Mouse (Mus musculus) frontal cortex, postnatal 36 days (tissue): Measurements from ENCODE around the gene Mip.
A peak's percentile ranks its signal among the peaks of the same experiment; 100 is the strongest.
"Not testable (repeated sequence)": the region's sequence is repeated elsewhere in the genome, so short reads cannot be mapped to it uniquely, and the experiment has no call there.

ENCODE experiments used
- DNase-seq, 2 experiments: peaks; one replicate each; pipeline ENCODE4 v3.0.0; 2022; ENCODE audit warnings: low spot score in 2 of 2

The Mip gene

GRCm38 (mm10) chr10:128211390-128212108 is 14.1 kb upstream of the Mip start, which contains the start of gene Spryd4:
Spryd4 (minus strand) TSS chr10:128211807.
- peak; percentile 86 to 94 for DNase-seq

DNA sequence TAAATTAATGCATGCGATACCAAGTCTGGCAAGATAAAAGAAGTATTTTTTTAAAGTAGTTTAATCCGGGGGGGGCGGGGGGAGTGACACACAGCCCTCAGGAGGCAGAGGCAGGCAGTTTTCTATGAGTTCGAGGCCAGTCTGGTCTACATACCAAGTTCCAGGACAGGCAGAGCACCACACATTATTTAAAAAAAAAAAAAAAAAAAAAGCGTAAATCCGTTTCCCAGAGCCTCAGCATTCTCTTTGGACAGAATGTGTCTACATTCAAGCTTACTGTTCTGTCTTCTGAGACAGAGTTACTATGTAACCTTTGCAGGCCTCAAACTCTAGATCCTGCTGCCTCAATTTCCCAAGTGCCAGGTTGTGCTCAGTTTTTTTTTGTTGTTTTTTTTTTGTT is 13.5 kb upstream of the Mip start:
- no peak for DNase-seq

GRCm38 (mm10) chr10:128212871-128213323 is 12.7 kb upstream of the Mip start:
- DNase-seq = peak; percentile 49 to 65

GRCm38 (mm10) chr10:128214112-128214511 is 11.5 kb upstream of the Mip start:
- not testable (repeated sequence) for DNase-seq

GRCm38 (mm10) chr10:128214981-128215380 is 10.7 kb upstream of the Mip start:
- DNase-seq = no peak

- DNase-seq = no peak
Measured at GRCm38 (mm10) chr10:128218387-128219117, 7.1 kb upstream of the Mip start.

- no peak for DNase-seq
Measured at GRCm38 (mm10) chr10:128221533-128222286, 3.9 kb upstream of the Mip start.

GRCm38 (mm10) chr10:128225064-128225463 is 574 bp upstream of the Mip start:
- no peak for DNase-seq

DNA sequence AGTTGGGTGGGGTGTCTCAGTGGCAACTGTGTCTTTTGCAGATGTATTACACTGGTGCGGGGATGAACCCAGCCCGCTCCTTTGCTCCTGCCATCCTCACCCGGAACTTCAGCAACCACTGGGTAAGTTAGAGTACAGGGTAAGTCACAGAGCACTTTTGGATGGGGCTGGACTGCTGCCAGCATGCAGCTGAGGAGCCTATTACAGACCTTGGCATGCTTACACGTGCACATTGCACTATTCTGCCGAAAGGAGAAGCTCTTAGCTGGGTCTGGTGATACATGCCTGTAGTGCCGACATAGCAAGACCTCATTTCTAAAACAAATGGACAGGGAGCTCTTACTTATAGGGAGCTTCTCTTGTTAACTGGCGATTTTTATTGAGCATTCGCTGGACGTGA is 2.0 kb downstream of the Mip start:
- no peak for DNase-seq

GRCm38 (mm10) chr10:128228009-128228408 is 2.4 kb downstream of the Mip start:
- no peak for DNase-seq

DNA sequence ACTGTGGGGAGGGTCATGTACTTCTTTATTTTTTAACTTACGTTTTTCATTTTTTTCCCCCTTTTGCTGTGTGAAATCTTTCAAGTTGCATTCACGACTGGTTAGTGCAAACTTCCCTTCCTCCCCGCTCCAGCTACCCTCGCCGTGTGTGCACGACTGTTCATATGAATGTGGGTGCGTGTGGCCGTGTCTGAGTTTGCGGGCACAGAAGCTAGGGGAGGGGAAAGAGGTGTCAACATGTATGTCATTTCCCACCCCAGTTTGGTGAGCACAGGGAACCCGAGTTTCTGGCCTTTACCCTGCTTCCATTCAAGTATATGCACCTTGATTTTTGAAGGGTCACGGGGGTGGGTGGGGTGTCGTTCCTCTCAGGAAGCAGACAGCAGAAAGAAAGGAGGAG is 4.9 kb downstream of the Mip start:
- DNase-seq = no peak

GRCm38 (mm10) chr10:128231146-128231545 is 5.5 kb downstream of the Mip start:
- no peak for DNase-seq

DNA sequence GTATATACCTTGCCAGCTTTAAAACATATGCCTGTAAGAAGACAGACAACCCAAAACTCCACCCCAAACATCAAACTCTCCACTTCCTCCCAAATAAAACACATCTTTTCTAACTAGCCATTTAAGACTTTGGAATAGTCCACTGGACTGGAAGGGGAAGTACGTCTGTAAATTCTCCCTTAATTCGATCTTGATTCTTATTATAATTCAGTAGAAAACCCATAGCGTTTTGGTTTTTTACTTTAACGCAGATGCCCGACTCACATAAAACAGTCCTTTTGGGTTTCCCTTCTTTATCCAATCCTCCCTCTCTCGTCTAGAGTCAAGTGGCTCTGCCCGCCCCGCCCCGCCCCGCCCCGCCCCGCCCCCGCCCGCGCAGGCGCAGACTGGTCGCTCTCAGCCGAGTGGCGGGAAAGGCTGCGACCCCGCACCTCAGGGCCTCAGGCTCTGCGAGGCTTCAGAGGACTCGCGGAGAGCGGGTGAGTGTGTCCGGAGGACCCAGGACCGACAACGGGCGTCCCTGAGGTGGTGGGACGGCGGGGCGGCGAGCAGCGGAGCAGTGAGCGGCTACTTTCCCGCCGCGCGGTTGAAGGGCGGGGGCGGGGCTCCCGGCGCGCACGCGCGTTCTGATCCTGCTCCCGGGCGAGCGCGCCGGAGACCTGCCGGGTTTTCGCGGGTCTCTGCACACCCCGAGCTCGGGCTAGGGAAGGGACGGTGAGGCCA is 6.2 kb downstream of the Mip start, which contains the start of gene Timeless:
Gene Timeless, plus strand, starts transcription at position 369 of the 723 bp plus-strand sequence.
- DNase-seq = peak; percentile 85 to 89

DNA sequence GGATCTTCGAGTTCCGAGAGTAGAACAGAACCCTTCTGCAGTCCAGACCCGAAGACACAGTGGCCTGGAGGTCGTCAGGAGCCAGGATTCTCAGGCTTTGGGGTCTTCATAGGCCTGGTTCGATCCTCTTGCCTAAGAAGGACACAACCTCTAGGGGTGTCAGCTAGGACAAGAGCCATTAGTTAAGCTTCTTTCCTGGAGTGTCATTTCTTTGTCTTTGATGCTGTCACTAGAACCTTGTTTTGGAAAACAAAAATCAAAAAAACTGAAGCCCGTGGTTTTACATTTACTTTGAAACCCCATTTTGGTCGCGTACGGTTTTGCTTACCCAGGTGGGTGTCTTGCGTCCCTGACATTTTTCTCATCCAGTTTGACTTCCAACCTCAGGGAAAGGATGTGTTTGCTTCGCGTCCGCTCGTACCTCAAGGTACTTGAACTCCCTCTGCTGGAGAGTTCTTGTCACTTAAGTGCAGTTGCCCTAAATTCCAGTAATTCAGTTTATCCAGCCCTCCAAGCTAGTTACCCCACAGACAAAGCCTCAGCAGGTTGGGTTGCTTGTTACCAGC is 6.9 kb downstream of the Mip start:
- peak; percentile 28 to 77 for DNase-seq

GRCm38 (mm10) chr10:128236321-128236720 is 10.7 kb downstream of the Mip start:
- no peak for DNase-seq

GRCm38 (mm10) chr10:128237807-128238480 is 12.3 kb downstream of the Mip start:
- peak; percentile 14 to 22 for DNase-seq

GRCm38 (mm10) chr10:128239140-128239539 is 13.5 kb downstream of the Mip start:
- DNase-seq = no peak

GRCm38 (mm10) chr10:128240131-128240530 is 14.5 kb downstream of the Mip start:
- no peak for DNase-seq

DNA sequence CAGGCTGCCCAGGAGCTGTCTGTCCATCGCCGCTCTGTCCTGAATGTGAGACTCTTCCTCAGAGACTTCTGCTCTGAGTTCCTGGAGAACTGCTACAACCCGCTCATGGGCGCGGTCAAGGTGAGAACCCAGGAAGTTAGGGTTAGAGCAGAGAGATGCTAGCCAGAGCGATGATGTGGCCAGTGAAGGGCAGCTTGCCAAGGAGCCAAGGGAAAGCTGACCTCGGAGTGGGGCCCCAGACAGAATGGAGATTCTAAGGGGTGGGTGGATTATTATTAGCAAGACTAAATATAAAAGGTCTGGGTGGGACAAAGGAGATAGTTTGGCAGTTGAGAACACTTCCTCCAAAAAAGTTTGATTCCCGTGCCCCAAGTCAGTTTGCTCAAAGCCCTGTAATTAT is 17.6 kb downstream of the Mip start:
- no peak for DNase-seq

- DNase-seq = no peak
Measured at GRCm38 (mm10) chr10:128244121-128244520, 18.5 kb downstream of the Mip start.
